Mouse (Mus musculus): ENCODE data around the gene Sft2d1. TPM values are rescaled to one million over a fixed set of nuclear protein-coding genes. Genes with fewer than 3 reads are reported as not detected.
"Not testable (repeated sequence)": the region's sequence is repeated elsewhere in the genome, so short reads cannot be mapped to it uniquely, and the experiment has no call there.

The Sft2d1 gene
- 76.4 and 93.9 TPM in 2 replicates for polyA plus RNA-seq (2015; fragmentation: Nextera tagmentation; extraction: Ambion mirVana)

GRCm38 (mm10) chr17:8310838-8311614, at the start of gene Sft2d1:
Sft2d1 (plus strand) TSS chr17:8311102.
- ATAC-seq (ENCODE audit: low FRiP score, low TSS enrichment), result peak; percentile 96
- WGBS, result 0% methylated on average over 51 of the region's 54 CpGs
- Histone ChIP-seq H3K4me3 (ENCODE audit: low read length) (peak within 1 kb of the TSS; percentile 58), H3K27me3 (ENCODE audit: insufficient read depth, low read length) (no peaks in the 10 kb centered on the region), H3K9me3 (ENCODE audit: low read length) (no peaks in the 10 kb centered on the region), H3K9ac (replicated peaks; ENCODE audit: low read length) (peak within 1 kb of the TSS; percentile 68), H3K4me2 (replicated peaks; ENCODE audit: low read depth, low read length) (peak within 1 kb of the TSS; percentile 71), H3K27ac (ENCODE audit: low read length) (peak within 1 kb of the TSS; percentile 84), H3K36me3 (ENCODE audit: insufficient read depth, low read length) (no peaks in the 10 kb centered on the region), H3K4me1 (ENCODE audit: insufficient read depth, low read length) (peaks cover 14% of the 10 kb centered on the region)

GRCm38 (mm10) chr17:8264638-8265037, 46.3 kb upstream of the Sft2d1 start:
- H3K27me3 ChIP-seq (ENCODE audit: insufficient read depth, low read length); H3K4me1 ChIP-seq (ENCODE audit: insufficient read depth, low read length); H3K4me2 ChIP-seq (replicated peaks; ENCODE audit: low read depth, low read length); H3K27ac ChIP-seq (ENCODE audit: low read length); H3K36me3 ChIP-seq (ENCODE audit: insufficient read depth, low read length); ATAC-seq (ENCODE audit: low FRiP score, low TSS enrichment); H3K9me3 ChIP-seq (ENCODE audit: low read length); H3K9ac ChIP-seq (replicated peaks; ENCODE audit: low read length); H3K4me3 ChIP-seq (ENCODE audit: low read length): not testable (repeated sequence)
- WGBS, result 6% methylated on average over 6 of the region's 7 CpGs

- WGBS, result 39% methylated on average over 6 of the region's 6 CpGs
- Histone ChIP-seq H3K9me3 (ENCODE audit: low read length) (no peaks in the 10 kb centered on the region), H3K9ac (replicated peaks; ENCODE audit: low read length) (no peak overlapping the region), H3K27ac (ENCODE audit: low read length) (no peak overlapping the region), H3K4me3 (ENCODE audit: low read length) (no peak overlapping the region), H3K4me1 (ENCODE audit: insufficient read depth, low read length) (no peaks in the 10 kb centered on the region), H3K4me2 (replicated peaks; ENCODE audit: low read depth, low read length) (no peak overlapping the region), H3K27me3 (ENCODE audit: insufficient read depth, low read length) (0 out of 2 replicates have a peak, but pooled peaks cover 3% of the 10 kb centered on the region), H3K36me3 (ENCODE audit: insufficient read depth, low read length) (no peaks in the 10 kb centered on the region)
- no peak for ATAC-seq (ENCODE audit: low FRiP score, low TSS enrichment)
These were observed 38.7 kb upstream of the Sft2d1 start for GRCm38 (mm10) chr17:8272054-8272749.

- Histone ChIP-seq H3K27me3 (ENCODE audit: insufficient read depth, low read length) (0 out of 2 replicates have a peak, but pooled peaks cover 3% of the 10 kb centered on the region), H3K4me3 (ENCODE audit: low read length) (no peak overlapping the region), H3K9ac (replicated peaks; ENCODE audit: low read length) (no peak overlapping the region), H3K9me3 (ENCODE audit: low read length) (no peaks in the 10 kb centered on the region), H3K27ac (ENCODE audit: low read length) (no peak overlapping the region), H3K4me2 (replicated peaks; ENCODE audit: low read depth, low read length) (no peak overlapping the region), H3K4me1 (ENCODE audit: insufficient read depth, low read length) (no peaks in the 10 kb centered on the region), H3K36me3 (ENCODE audit: insufficient read depth, low read length) (no peaks in the 10 kb centered on the region)
- WGBS, result 55% methylated on average over 6 of the region's 6 CpGs
- ATAC-seq (ENCODE audit: low FRiP score, low TSS enrichment), result no peak
These were observed 38.0 kb upstream of the Sft2d1 start for GRCm38 (mm10) chr17:8272951-8273350.

GRCm38 (mm10) chr17:8276071-8276470, 34.8 kb upstream of the Sft2d1 start:
- Histone ChIP-seq H3K9ac (replicated peaks; ENCODE audit: low read length) (no peak overlapping the region), H3K4me2 (replicated peaks; ENCODE audit: low read depth, low read length) (no peak overlapping the region), H3K27me3 (ENCODE audit: insufficient read depth, low read length) (0 out of 2 replicates have a peak, but pooled peaks cover 3% of the 10 kb centered on the region), H3K36me3 (ENCODE audit: insufficient read depth, low read length) (no peaks in the 10 kb centered on the region), H3K4me1 (ENCODE audit: insufficient read depth, low read length) (no peaks in the 10 kb centered on the region), H3K4me3 (ENCODE audit: low read length) (no peak overlapping the region), H3K27ac (ENCODE audit: low read length) (no peak overlapping the region), H3K9me3 (ENCODE audit: low read length) (no peaks in the 10 kb centered on the region)
- ATAC-seq (ENCODE audit: low FRiP score, low TSS enrichment), result no peak
- whole genome bisulfite sequencing, result 73% methylated on average over 4 of the region's 4 CpGs

GRCm38 (mm10) chr17:8276680-8277079, 34.2 kb upstream of the Sft2d1 start:
- Histone ChIP-seq H3K9me3 (ENCODE audit: low read length) (no peaks in the 10 kb centered on the region), H3K27me3 (ENCODE audit: insufficient read depth, low read length) (0 out of 2 replicates have a peak, but pooled peaks cover 3% of the 10 kb centered on the region), H3K9ac (replicated peaks; ENCODE audit: low read length) (no peak overlapping the region), H3K4me1 (ENCODE audit: insufficient read depth, low read length) (no peaks in the 10 kb centered on the region), H3K27ac (ENCODE audit: low read length) (no peak overlapping the region), H3K36me3 (ENCODE audit: insufficient read depth, low read length) (no peaks in the 10 kb centered on the region), H3K4me2 (replicated peaks; ENCODE audit: low read depth, low read length) (no peak overlapping the region), H3K4me3 (ENCODE audit: low read length) (no peak overlapping the region)
- no peak for ATAC-seq (ENCODE audit: low FRiP score, low TSS enrichment)
- 84% methylated on average over 7 of the region's 7 CpGs for WGBS

- Histone ChIP-seq H3K9ac (replicated peaks; ENCODE audit: low read length) (no peak overlapping the region), H3K4me2 (replicated peaks; ENCODE audit: low read depth, low read length) (no peak overlapping the region), H3K4me1 (ENCODE audit: insufficient read depth, low read length) (peaks cover 2% of the 10 kb centered on the region), H3K4me3 (ENCODE audit: low read length) (no peak overlapping the region), H3K27me3 (ENCODE audit: insufficient read depth, low read length) (0 out of 2 replicates have a peak, but pooled peaks cover 3% of the 10 kb centered on the region), H3K27ac (ENCODE audit: low read length) (no peak overlapping the region), H3K36me3 (ENCODE audit: insufficient read depth, low read length) (no peaks in the 10 kb centered on the region), H3K9me3 (ENCODE audit: low read length) (no peaks in the 10 kb centered on the region)
- ATAC-seq (ENCODE audit: low FRiP score, low TSS enrichment), result no peak
- 73% methylated on average over 3 of the region's 3 CpGs for WGBS
These were observed 33.6 kb upstream of the Sft2d1 start for GRCm38 (mm10) chr17:8277266-8277665.

- Histone ChIP-seq H3K36me3 (ENCODE audit: insufficient read depth, low read length) (no peaks in the 10 kb centered on the region), H3K27ac (ENCODE audit: low read length) (no peak overlapping the region), H3K27me3 (ENCODE audit: insufficient read depth, low read length) (0 out of 2 replicates have a peak, but pooled peaks cover 3% of the 10 kb centered on the region), H3K9me3 (ENCODE audit: low read length) (no peaks in the 10 kb centered on the region), H3K4me3 (ENCODE audit: low read length) (no peak overlapping the region), H3K9ac (replicated peaks; ENCODE audit: low read length) (no peak overlapping the region), H3K4me1 (ENCODE audit: insufficient read depth, low read length) (peaks cover 8% of the 10 kb centered on the region), H3K4me2 (replicated peaks; ENCODE audit: low read depth, low read length) (no peak overlapping the region)
- WGBS, result 55% methylated on average over 3 of the region's 3 CpGs
- ATAC-seq (ENCODE audit: low FRiP score, low TSS enrichment), result no peak
These were observed 32.5 kb upstream of the Sft2d1 start for GRCm38 (mm10) chr17:8278356-8278755.

- WGBS, result under 1% methylated on average over 35 of the region's 35 CpGs
- H3K4me3 ChIP-seq (ENCODE audit: low read length), result peak within 1 kb of the TSS; percentile 78
- peak; percentile 81 for ATAC-seq (ENCODE audit: low FRiP score, low TSS enrichment)
- H3K9ac ChIP-seq (replicated peaks; ENCODE audit: low read length), result peak within 1 kb of the TSS; percentile 81
- peak within 1 kb of the TSS; percentile 94 for H3K27ac ChIP-seq (ENCODE audit: low read length)
- no peaks in the 10 kb centered on the region for H3K36me3 ChIP-seq (ENCODE audit: insufficient read depth, low read length)
- peak within 1 kb of the TSS; percentile 99 for H3K4me2 ChIP-seq (replicated peaks; ENCODE audit: low read depth, low read length)
- no peaks in the 10 kb centered on the region for H3K9me3 ChIP-seq (ENCODE audit: low read length)
- H3K27me3 ChIP-seq (ENCODE audit: insufficient read depth, low read length), result no peaks in the 10 kb centered on the region
- H3K4me1 ChIP-seq (ENCODE audit: insufficient read depth, low read length), result peaks cover 16% of the 10 kb centered on the region
These were observed 27.9 kb upstream of the Sft2d1 start, which contains the start of gene Mpc1 for GRCm38 (mm10) chr17:8282821-8283525. Mpc1 (plus strand) TSS chr17:8282904.
